Mouse (Mus musculus): Measurements from ENCODE around the gene Pwp2. TPM values are rescaled to one million over a fixed set of nuclear protein-coding genes. Genes with fewer than 3 reads are reported as not detected.

Gene Pwp2
- total and polyA plus RNA-seq, 3 experiments = 49.6 to 91.5 (median 62.4) TPM

- TF ChIP-seq E2F4 (IDR thresholded peaks at IDR 0.05; ENCODE audit: borderline replicate concordance, low read depth, low read length) (no peak), NELFE (IDR thresholded peaks at IDR 0.05; ENCODE audit: low read depth, low read length) (no peak), MXI1 (IDR thresholded peaks at IDR 0.05; ENCODE audit: low read depth, low read length) (no peak), ZMIZ1 (IDR thresholded peaks at IDR 0.05; ENCODE audit: low read depth, low read length) (no peak), POLR2A (IDR thresholded peaks at IDR 0.05; ENCODE audit: control insufficient read depth in 1 of 2, insufficient read depth in 1 of 2, low read depth in 1 of 2, low read length in 2 of 2, poor library complexity in 1 of 2) (no peak), MYC (IDR thresholded peaks at IDR 0.05; ENCODE audit: low read depth, low read length) (no peak), RAD21 (IDR thresholded peaks at IDR 0.05; ENCODE audit: low read depth, low read length) (no peak), NRF1 (IDR thresholded peaks at IDR 0.05; ENCODE audit: insufficient read depth, low read depth, low read length, poor library complexity, severe bottlenecking) (no peak), EP300 (IDR thresholded peaks at IDR 0.05; ENCODE audit: low read depth in 1 of 2, low read length in 2 of 2) (no peak), POLR2AphosphoS2 (IDR thresholded peaks at IDR 0.05; ENCODE audit: low read length) (no peak)
- Histone ChIP-seq H3K79me2 (ENCODE audit: control insufficient read depth, insufficient read depth, low read length, poor library complexity) (no peaks in the 10 kb centered on the region), H3K27me3 (ENCODE audit: control insufficient read depth in 1 of 2, insufficient read depth in 2 of 2, low read length in 2 of 2) (peaks cover 0 to 2% of the 10 kb centered on the region in 2 experiments; a peak in 2 of 4 replicates), H3K36me3 (ENCODE audit: control insufficient read depth in 1 of 2, insufficient read depth in 2 of 2, low read length in 2 of 2) (no peaks in the 10 kb centered on the region), H3K27ac (ENCODE audit: control insufficient read depth, low read depth, low read length) (no peak overlapping the region), H3K9ac (ENCODE audit: control insufficient read depth, low read depth, low read length, poor library complexity, severe bottlenecking) (no peak overlapping the region), H3K4me3 (ENCODE audit: control insufficient read depth in 1 of 2, insufficient read depth in 1 of 2, low read depth in 2 of 2, low read length in 2 of 2) (no peak overlapping the region), H3K9me3 (replicated peaks; ENCODE audit: insufficient read depth, low read length) (no peaks in the 10 kb centered on the region), H3K4me1 (ENCODE audit: control insufficient read depth in 1 of 2, insufficient read depth in 2 of 2, low read length in 2 of 2) (no peaks in the 10 kb centered on the region)
- DNase-seq (ENCODE audit: low read depth, low spot score) = no peak
Measured at GRCm38 (mm10) chr10:78129998-78130397, 55.0 kb downstream of the Pwp2 start.

DNA sequence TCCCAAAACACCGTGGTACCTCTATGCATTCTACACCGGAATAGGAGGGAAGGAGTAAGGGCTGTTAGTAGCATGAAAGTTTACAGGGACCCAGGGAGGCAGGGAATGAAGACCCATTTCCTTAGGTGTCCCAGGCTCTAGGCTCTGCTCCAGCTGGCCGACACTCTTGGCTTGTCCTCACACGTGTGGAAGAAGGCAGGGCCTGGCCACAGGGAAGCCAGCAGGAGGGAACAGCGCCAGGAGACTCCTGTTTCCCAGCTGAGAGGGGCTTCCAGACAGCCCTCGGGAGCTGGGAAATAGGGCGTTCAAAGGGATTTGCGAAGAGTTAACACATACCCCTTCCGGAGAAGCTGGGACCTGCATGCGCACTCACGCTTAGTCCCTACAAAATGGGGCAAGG is 55.5 kb downstream of the Pwp2 start:
- Histone ChIP-seq H3K9ac (ENCODE audit: control insufficient read depth, low read depth, low read length, poor library complexity, severe bottlenecking) (no peak overlapping the region), H3K79me2 (ENCODE audit: control insufficient read depth, insufficient read depth, low read length, poor library complexity) (no peaks in the 10 kb centered on the region), H3K9me3 (replicated peaks; ENCODE audit: insufficient read depth, low read length) (no peaks in the 10 kb centered on the region), H3K27ac (ENCODE audit: control insufficient read depth, low read depth, low read length) (no peak overlapping the region), H3K36me3 (ENCODE audit: control insufficient read depth in 1 of 2, insufficient read depth in 2 of 2, low read length in 2 of 2) (no peaks in the 10 kb centered on the region), H3K27me3 (ENCODE audit: control insufficient read depth in 1 of 2, insufficient read depth in 2 of 2, low read length in 2 of 2) (peaks cover 0 to 2% of the 10 kb centered on the region in 2 experiments; a peak in 2 of 4 replicates), H3K4me3 (ENCODE audit: control insufficient read depth in 1 of 2, insufficient read depth in 1 of 2, low read depth in 2 of 2, low read length in 2 of 2) (no peak overlapping the region), H3K4me1 (ENCODE audit: control insufficient read depth in 1 of 2, insufficient read depth in 2 of 2, low read length in 2 of 2) (peaks cover 0 to 3% of the 10 kb centered on the region in 2 experiments; a peak in 1 of 4 replicates)
- TF ChIP-seq EP300 (IDR thresholded peaks at IDR 0.05; ENCODE audit: low read depth in 1 of 2, low read length in 2 of 2) (no peak), NELFE (IDR thresholded peaks at IDR 0.05; ENCODE audit: low read depth, low read length) (no peak), UBTF (IDR thresholded peaks at IDR 0.05; ENCODE audit: borderline replicate concordance, insufficient read depth, low read depth, low read length) (no peak), NRF1 (IDR thresholded peaks at IDR 0.05; ENCODE audit: insufficient read depth, low read depth, low read length, poor library complexity, severe bottlenecking) (no peak), ZNF384 (IDR thresholded peaks at IDR 0.05; ENCODE audit: low read depth, low read length) (no peak), POLR2AphosphoS5 (IDR thresholded peaks at IDR 0.05; ENCODE audit: borderline replicate concordance, low read depth, low read length) (no peak), USF2 (IDR thresholded peaks at IDR 0.05; ENCODE audit: borderline replicate concordance in 1 of 2, insufficient read depth in 1 of 2, low read depth in 1 of 2, low read length in 2 of 2) (no peak), MXI1 (IDR thresholded peaks at IDR 0.05; ENCODE audit: low read depth, low read length) (no peak), POLR2A (IDR thresholded peaks at IDR 0.05; ENCODE audit: control insufficient read depth in 1 of 2, insufficient read depth in 1 of 2, low read depth in 1 of 2, low read length in 2 of 2, poor library complexity in 1 of 2) (no peak), TBP (IDR thresholded peaks at IDR 0.05; ENCODE audit: low read depth, low read length) (no peak), MAFK (IDR thresholded peaks at IDR 0.05; ENCODE audit: borderline replicate concordance, low read depth, low read length) (no peak), KAT2A (conservative IDR thresholded peaks at IDR 0.05; ENCODE audit: low read depth, low read length) (no peak), MYC (IDR thresholded peaks at IDR 0.05; ENCODE audit: low read depth, low read length) (no peak), POLR2AphosphoS2 (IDR thresholded peaks at IDR 0.05; ENCODE audit: low read length) (no peak), MAX (IDR thresholded peaks at IDR 0.05; ENCODE audit: low read length) (no peak), BHLHE40 (IDR thresholded peaks at IDR 0.05; ENCODE audit: borderline replicate concordance, low read depth, low read length) (no peak), ZC3H11A (IDR thresholded peaks at IDR 0.05; ENCODE audit: low read depth, low read length) (no peak), ZMIZ1 (IDR thresholded peaks at IDR 0.05; ENCODE audit: low read depth, low read length) (no peak)
- no peak for DNase-seq (ENCODE audit: low read depth, low spot score)

Data from MEL (cell line).